11 mouse cellular contexts compared by ENCODE assay signal in the genomic region with DNA sequence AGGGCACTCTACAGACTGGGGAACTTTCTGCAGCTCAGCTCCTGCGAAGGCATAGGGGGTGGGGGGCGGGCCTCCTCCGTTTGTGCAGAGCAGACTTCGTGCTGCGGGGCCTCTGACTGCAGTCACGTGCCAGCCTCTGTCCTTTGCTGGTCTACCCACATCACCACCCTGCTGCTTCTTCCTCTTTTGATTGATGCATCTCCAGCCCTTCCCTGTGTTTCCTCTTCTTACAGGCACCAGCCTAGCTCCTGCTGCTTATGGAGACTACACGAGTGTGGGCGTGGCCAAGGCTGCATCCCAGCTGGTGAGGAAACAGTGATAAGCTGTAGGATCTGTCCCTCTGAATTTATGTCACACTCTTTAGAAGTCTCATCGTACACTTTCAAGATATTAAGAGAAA. TPM values are rescaled to one million over a fixed set of nuclear protein-coding genes. Genes with fewer than 3 reads are reported as not detected.
DNase-seq lines count a peak whose midpoint lies in the region; ATAC-seq lines count a peak whose summit lies in the region.
"Had no signal": no experiment of that assay in that cellular context is flagged by ENCODE, and none has a peak within 500 bp of the region (broad histone marks: within the 10 kb centered on the region; RNA-seq: fewer than 3 reads in every experiment).

No protein-coding gene starts in this region.

- no peak overlapping the region for H3K9ac ChIP-seq in kidney, embryonic 16.5 days (replicated peaks; ENCODE audit: low read length)
- H3K9ac ChIP-seq: heart, embryonic 13.5 days had no signal

- WGBS in kidney, embryonic 16.5 days: 47% methylated on average over 9 of the region's 9 CpGs
- WGBS in macrophage (ENCODE audit: missing documents): 18% methylated on average over 9 of the region's 9 CpGs

- H3K27me3 ChIP-seq in kidney, embryonic 16.5 days (ENCODE audit: insufficient read depth, low read length): no peaks in the 10 kb centered on the region
- H3K27me3 ChIP-seq: heart, embryonic 13.5 days had no signal

- no peaks in the 10 kb centered on the region; the same call in 1 of the 2 replicates for H3K79me2 ChIP-seq in macrophage (ENCODE audit: inconsistent target)

- no peaks in the 10 kb centered on the region for H3K4me1 ChIP-seq in kidney, embryonic 16.5 days (ENCODE audit: insufficient read depth, low read length)

- H3K4me2 ChIP-seq in kidney, embryonic 16.5 days (replicated peaks; ENCODE audit: low read depth, low read length): no peak overlapping the region
- H3K4me2 ChIP-seq: heart, embryonic 13.5 days had no signal

- H3K4me3 ChIP-seq in kidney, embryonic 16.5 days (ENCODE audit: low read length): no peak overlapping the region
- no peak overlapping the region for H3K4me3 ChIP-seq in macrophage (ENCODE audit: inconsistent target)
- H3K4me3 ChIP-seq: heart, embryonic 13.5 days had no signal

- no peaks in the 10 kb centered on the region for H3K9me3 ChIP-seq in kidney, embryonic 16.5 days (ENCODE audit: low read length)
- H3K9me3 ChIP-seq: heart, embryonic 13.5 days had no signal

- no peaks in the 10 kb centered on the region for H3K36me3 ChIP-seq in kidney, embryonic 16.5 days (ENCODE audit: insufficient read depth, low read length)
- H3K36me3 ChIP-seq in macrophage (ENCODE audit: inconsistent target): peaks cover 27% of the 10 kb centered on the region
- H3K36me3 ChIP-seq: heart, embryonic 13.5 days had no signal

- no peak for DNase-seq in kidney, adult 8-10 months
- peak; percentile 90 for DNase-seq in MEL-GATA-1-ER (ENCODE audit: extremely low read depth, low read depth)
- no peak for DNase-seq in cerebellum, adult 11 months
- DNase-seq in ovary, postnatal 10 days (ENCODE audit: low spot score): no peak
- DNase-seq: cerebellum, adult 11-12 months; kidney, postnatal 14 days; thymus, postnatal 25 days had no signal

- no peak overlapping the region for H3K27ac ChIP-seq in kidney, embryonic 16.5 days (ENCODE audit: low read length)
- H3K27ac ChIP-seq in macrophage: peak overlapping the region; percentile 61
- H3K27ac ChIP-seq: heart, embryonic 13.5 days had no signal

- peak; percentile 46; the same call in 1 of the 2 replicates for ATAC-seq in kidney, embryonic 16.5 days (ENCODE audit: low FRiP score, low TSS enrichment)
- peak; percentile 99 for ATAC-seq in common myeloid progenitor, adult 5-6 weeks (replicated peaks; ENCODE audit: low read depth, poor library complexity, severe bottlenecking)

RNA-seq across cellular contexts. Expression of a gene that starts 33.6 kb away (rescaled TPM):
- 1.2 and 1.8 TPM in 2 replicates for polyA plus RNA-seq in kidney, embryonic 16.5 days (2015; fragmentation: Nextera tagmentation; extraction: Ambion mirVana)
- 79.5 and 86.6 TPM in 2 replicates for total RNA-seq in common myeloid progenitor, adult 5-6 weeks (2017)
- 100 to 1,000 TPM; 139 to 548 (median 329) TPM for total RNA-seq in macrophage (2018; cell fraction: chromatin; rRNA removed)
- 10 to 100 TPM; 52.6 to 82.9 (median 64.0) TPM for total RNA-seq in macrophage (2018; cell fraction: cytosol; rRNA removed)
- 100 to 1,000 TPM in 21 of 26 experiments, 10 to 100 TPM in 5; 58.8 to 230 (median 136) TPM for total RNA-seq in macrophage (2018; cell fraction: nucleus; rRNA removed)
- 54.2 to 67.8 TPM (median 61.8 TPM) in 3 replicates for polyA plus RNA-seq in macrophage (2018)

Comparison
In these comparisons a context has a peak if more than half of its experiments do, and no peak if none do; other contexts are left out.
1. RNA of a gene that starts 33.6 kb away (polyA plus RNA-seq): 54.2 to 67.8 TPM in macrophage; 1.2 to 1.8 TPM in kidney, embryonic 16.5 days; every median in the first group is over 10 times any median in the second.